Mouse (Mus musculus) bone marrow macrophage, adult 2 months (primary cell): ENCODE data around the gene Nrxn1. TPM values are rescaled to one million over a fixed set of nuclear protein-coding genes. Genes with fewer than 3 reads are reported as not detected.

Experiments
- H3K27ac ChIP-seq: 2 replicates; pipeline ENCODE4 v1.5.1; 2012; ENCODE audit warnings: low read depth, low read length; ENCODE audit not compliant: insufficient read depth
- H3K4me1 ChIP-seq: 2 replicates; pipeline ENCODE4 v1.6.1; 2012; ENCODE audit warnings: low read length; ENCODE audit not compliant: control insufficient read depth, insufficient read depth
- H3K4me3 ChIP-seq: 2 replicates; pipeline ENCODE4 v1.5.1; 2012; ENCODE audit warnings: mild to moderate bottlenecking, low read length, moderate library complexity; ENCODE audit not compliant: insufficient read depth
- CTCF ChIP-seq: IDR thresholded peaks from 2 replicates; pipeline ENCODE4 v1.5.1; 2012; ENCODE audit warnings: low read depth, mild to moderate bottlenecking, low read length, moderate library complexity
- POLR2A ChIP-seq: IDR thresholded peaks from 2 replicates; pipeline ENCODE4 v1.6.1; 2012; ENCODE audit warnings: mild to moderate bottlenecking, low read depth, low read length, borderline replicate concordance
- polyA plus RNA-seq: library from polyadenylated mRNA; stranded (reverse); fragments of >200 nt; gene quantifications from 2 replicates; pipeline ENCODE4 v1.2.4, GENCODE M21; 2012; ENCODE audit not compliant: missing spikeins, insufficient read depth, insufficient read length

Gene Nrxn1
- polyA plus RNA-seq, 1 experiment = not detected

DNA sequence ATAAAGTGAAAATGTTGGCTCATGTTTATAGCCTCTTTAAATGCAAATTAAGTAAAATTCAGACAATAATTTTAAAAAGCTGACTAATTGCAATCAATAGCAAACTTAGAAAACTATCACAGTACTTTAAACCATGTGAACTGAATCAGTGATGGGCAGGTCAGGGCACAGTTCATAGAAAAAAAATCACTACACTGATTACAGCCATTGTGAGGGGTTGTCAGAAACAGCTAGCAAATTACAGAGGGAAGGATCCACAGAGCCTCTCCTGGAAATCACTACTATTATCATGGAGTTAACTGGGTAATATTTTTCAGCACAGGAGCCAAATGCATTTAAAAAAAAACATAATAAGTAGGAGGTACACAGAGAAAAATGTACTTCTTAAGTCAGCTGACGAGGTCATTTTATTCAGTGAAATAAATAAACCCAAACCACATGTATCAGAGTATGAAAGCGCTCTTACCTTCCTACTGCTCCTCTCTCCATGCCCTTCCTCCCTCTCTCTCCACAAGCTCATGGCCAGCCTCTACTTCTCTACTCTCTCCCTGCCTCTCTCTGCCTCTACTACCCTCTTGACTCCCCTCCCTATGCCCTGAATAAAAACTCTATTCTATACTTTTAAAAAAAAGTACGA lies 304.3 kb downstream of the Nrxn1 start:
- TF ChIP-seq POLR2A (no peak), CTCF (no peak)
- no peak overlapping the region for H3K27ac ChIP-seq
- no peaks in the 10 kb centered on the region for H3K4me1 ChIP-seq
- H3K4me3 ChIP-seq = no peak overlapping the region

DNA sequence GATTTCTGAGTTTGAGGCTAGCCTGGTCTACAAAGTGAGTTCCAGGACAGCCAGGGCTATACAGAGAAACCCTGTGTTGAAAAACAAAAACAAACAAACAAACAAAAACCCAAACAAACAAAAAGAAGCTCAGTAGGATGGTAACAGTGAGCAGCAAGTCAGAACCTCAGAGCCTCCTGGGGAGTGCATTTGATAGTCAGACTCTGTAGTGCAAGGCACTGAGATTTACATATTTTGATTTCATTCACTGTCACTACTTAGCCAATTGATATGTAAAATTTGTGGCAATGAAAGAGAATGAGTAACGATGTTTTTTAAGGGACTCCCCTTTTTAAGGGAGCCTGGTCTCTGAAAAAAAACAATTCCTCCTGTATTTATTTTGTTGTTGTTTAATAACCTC lies 304.8 kb downstream of the Nrxn1 start:
- Histone ChIP-seq H3K4me1 (no peaks in the 10 kb centered on the region), H3K4me3 (no peak overlapping the region), H3K27ac (no peak overlapping the region)
- no peak for TF ChIP-seq CTCF
- TF ChIP-seq POLR2A = no peak

DNA sequence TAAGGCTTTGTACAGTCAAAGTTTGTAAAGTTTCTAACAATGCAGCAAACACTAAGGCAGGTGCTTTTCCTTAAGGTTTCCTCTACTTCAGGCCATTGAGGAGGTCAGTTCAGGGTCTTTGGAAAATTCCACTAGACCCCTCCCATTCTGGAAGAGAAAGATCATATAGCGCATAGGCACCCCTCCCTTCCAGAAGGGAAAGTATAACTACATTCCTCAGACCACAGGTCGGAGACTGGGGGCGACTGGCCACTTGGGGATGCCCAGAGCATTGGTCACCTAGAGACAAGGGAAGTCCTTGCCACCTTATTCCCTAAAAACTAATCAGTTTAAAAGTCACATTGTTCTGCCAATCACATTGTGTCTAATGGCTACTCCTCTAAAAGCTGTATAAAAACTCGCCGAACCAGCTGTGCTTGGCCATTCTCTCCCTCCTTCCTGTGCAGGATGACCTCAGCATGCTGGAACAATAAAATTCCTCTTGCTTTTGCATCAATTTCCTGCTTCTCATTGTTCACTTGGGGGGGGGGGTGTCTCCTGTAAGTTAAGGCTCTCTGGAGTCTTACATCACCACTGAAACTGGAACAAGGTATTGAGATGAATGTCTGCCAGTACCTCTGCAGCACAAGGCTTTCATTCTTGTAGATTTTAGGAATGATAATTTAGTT lies 305.6 kb downstream of the Nrxn1 start:
- Histone ChIP-seq H3K4me1 (no peaks in the 10 kb centered on the region), H3K27ac (no peak overlapping the region), H3K4me3 (no peak overlapping the region)
- no peak for TF ChIP-seq CTCF
- no peak for TF ChIP-seq POLR2A

DNA sequence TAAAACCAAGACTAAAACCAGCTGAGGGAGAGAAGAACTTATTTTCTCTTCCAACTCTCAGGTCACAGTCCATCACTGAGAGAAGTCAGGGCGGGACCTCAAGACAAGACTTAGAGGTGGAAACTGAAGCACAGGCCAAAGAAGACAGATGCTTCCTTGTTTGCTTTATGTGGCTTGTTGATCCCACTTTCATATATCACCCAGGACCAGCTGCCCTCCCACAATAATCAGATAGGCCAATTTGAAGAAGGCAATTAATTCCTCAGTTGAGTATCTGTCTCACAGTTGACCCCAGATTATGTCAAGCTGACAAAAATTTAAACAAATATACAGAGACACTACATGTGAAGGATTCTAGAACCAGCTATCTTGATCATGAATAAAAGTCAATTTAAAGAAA lies 312.4 kb downstream of the Nrxn1 start:
- TF ChIP-seq POLR2A = no peak
- no peak for TF ChIP-seq CTCF
- Histone ChIP-seq H3K4me1 (no peaks in the 10 kb centered on the region), H3K4me3 (no peak overlapping the region), H3K27ac (no peak overlapping the region)

DNA sequence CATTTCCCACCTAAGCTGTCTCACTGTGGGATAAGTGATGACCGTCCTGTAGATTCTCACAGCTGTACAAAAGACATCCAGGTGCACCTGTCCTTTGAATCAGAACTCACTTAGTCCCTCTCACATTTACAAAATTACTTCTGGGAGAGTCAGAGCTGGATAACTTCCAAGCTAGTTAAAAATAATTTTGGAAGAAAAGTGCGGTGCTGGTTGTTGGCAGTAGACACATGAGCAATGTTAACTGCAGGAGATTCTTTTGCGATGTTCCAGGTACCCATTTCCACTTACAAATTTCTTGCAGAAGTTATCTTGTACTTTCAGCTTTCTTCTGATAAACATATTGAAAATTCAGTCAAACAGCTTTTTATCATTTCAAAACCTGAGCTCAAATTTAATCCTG lies 317.5 kb downstream of the Nrxn1 start:
- no peak for TF ChIP-seq POLR2A
- no peak for TF ChIP-seq CTCF
- no peaks in the 10 kb centered on the region for H3K4me1 ChIP-seq

DNA sequence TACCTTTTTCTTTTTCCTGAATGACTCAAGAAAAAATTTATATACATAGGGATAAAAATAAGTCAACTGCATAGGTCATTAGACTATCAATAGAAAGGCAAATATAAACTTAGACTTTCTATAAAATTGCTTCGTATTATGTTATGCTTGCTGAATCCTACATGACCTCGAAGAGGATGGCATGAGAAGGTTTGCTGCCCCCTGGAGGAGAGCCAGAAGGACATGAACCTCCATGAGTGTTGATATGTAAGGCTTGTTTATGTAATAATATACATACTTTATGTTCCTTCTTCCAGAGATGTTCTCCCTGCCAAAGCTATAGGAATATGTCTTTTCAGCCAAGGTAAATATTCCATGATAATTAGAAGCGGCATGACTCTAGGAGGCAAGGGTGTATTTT lies 319.6 kb downstream of the Nrxn1 start:
- H3K4me3 ChIP-seq = no peak overlapping the region
- H3K27ac ChIP-seq = no peak overlapping the region
- no peaks in the 10 kb centered on the region for H3K4me1 ChIP-seq
- no peak for TF ChIP-seq POLR2A
- no peak for TF ChIP-seq CTCF

More for the DNA sequence above, 317.5 kb downstream of the Nrxn1 start:
- H3K27ac ChIP-seq = no peak overlapping the region
- no peak overlapping the region for H3K4me3 ChIP-seq

DNA sequence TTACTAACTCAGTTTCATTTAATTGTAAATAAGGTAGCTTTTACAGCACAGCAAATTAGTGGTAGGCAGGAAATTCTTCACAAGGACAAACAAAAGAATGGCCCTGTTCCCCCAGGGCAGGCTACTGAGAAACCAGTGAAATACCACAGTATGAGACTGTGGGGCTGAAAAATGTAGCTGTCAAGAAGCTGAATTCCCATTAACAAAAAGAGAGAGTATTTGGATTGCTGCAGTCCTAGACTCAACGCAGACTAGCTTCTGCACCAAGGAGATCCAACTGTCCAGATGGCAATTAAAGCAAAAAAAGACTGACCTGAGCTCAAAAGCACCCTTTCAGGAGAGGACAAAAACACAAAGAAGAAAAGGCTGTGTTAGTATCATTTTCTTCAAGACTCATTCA lies 324.7 kb downstream of the Nrxn1 start:
- H3K27ac ChIP-seq = no peak overlapping the region
- no peaks in the 10 kb centered on the region for H3K4me1 ChIP-seq

DNA sequence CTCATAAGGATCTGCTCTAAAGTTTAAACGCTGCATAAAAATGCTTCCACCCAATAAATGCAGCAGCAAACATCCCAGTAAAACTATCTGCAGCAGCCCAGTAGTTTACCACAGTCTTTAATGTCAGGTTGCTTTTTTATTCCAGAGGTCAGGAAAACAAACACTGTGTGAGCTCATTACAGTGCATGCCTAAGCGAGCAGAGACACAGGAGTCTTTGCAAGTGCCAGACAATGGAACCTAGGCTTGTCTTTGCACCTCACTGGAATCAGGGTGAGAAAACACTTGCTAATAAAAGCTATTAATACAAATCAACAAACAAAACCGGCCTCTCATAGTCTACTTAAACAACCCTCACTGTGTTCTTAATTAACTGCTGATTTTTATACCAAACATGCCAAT lies 365.7 kb downstream of the Nrxn1 start:
- Histone ChIP-seq H3K4me3 (no peak overlapping the region), H3K4me1 (no peaks in the 10 kb centered on the region), H3K27ac (no peak overlapping the region)
- TF ChIP-seq POLR2A (no peak), CTCF (no peak)

More for the DNA sequence above, 324.7 kb downstream of the Nrxn1 start:
- no peak for TF ChIP-seq POLR2A
- no peak for TF ChIP-seq CTCF
- no peak overlapping the region for H3K4me3 ChIP-seq

DNA sequence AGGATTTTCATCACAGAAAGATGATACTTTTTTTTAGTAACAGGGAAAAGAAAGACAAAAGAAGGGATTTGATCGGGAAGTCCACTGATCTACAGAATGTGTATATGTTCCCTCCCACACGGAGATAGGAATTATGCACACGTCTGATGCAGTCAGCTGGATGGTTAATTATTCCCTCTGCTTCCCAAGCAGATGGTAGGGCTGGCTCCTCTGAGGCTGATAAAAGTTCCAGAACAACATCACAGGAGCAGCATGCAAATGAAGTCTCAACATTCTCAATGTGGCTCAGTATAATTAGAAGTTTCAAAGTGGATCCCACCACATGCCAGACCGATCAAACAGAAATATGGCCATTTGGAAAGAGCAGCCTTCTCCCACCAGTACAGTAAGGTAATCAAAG lies 388.1 kb downstream of the Nrxn1 start:
- Histone ChIP-seq H3K4me1 (no peaks in the 10 kb centered on the region), H3K4me3 (no peak overlapping the region), H3K27ac (no peak overlapping the region)
- no peak for TF ChIP-seq POLR2A
- TF ChIP-seq CTCF = no peak

DNA sequence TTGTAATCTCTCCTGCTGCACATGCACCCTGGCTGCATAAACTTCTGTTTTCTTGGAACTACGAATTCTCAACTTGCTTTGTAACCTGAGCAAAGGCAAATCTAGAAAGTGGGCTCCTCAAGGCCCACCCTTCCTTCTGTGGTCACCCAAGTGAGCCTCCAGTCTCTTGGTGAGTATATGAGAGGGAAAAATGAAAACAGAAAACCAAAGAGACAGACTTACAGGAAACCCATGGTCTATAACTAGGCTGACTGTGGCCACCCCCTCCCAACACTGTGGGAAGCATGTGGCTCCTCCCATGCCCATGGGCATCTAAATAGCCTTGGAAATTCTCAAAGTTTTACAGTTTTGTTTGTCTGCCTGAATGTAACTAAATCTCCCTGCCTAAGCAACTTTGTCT lies 390.2 kb downstream of the Nrxn1 start:
- Histone ChIP-seq H3K27ac (no peak overlapping the region), H3K4me1 (no peaks in the 10 kb centered on the region), H3K4me3 (no peak overlapping the region)
- TF ChIP-seq CTCF (no peak), POLR2A (no peak)
